Mouse (Mus musculus): ENCODE results near the gene Gm4792. TPM values are rescaled to one million over a fixed set of nuclear protein-coding genes. Genes with fewer than 3 reads are reported as not detected.

The Gm4792 gene
- total RNA-seq (2017), result not detected in 3 replicates

DNA sequence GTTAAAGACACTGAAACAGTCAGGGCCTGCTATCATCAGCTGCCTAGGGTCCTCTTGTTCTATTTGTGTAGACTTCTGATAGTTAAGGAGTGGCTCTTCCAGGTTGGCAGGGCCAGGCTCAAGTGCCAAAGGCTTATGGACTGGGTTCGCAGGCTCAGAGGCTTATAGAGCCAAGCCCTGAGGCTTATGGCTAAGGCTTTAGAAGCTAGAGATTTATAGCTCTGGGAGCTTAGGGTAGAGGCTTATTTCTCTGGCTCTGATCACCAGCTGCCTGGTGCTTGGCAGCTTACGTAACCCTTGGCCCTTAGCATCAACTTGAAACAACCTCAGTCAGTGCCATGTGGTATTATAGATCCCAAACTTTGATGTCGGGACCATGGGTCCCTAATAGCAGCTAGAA lies at the start of gene Gm4792:
TSS of gene Gm4792 (minus strand) at position 233 of the 400 bp plus-strand sequence.
- no peak for ATAC-seq (replicated peaks; ENCODE audit: insufficient number of reproducible peaks, low FRiP score, low TSS enrichment, poor library complexity, severe bottlenecking)

DNA sequence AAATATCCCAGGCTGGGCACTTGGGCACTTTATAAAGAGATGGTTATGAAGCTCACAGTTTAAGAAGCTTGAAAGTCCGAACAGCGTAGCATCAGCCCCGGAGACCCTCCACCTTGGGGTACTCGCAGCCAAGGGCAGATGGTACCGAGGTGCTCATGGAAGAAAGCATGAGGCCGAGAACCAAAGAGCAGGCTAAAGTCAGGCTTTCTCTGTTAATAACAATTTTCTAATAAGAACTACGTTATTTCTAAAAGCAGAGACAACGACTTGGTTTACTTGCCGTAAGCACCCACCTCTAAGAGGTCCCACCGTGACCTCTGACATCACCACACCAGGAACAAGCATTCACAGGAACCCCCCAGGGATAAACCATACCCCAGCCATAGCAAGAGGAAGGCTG lies 49.5 kb upstream of the Gm4792 start:
- no peak for ATAC-seq (replicated peaks; ENCODE audit: insufficient number of reproducible peaks, low FRiP score, low TSS enrichment, poor library complexity, severe bottlenecking)

DNA sequence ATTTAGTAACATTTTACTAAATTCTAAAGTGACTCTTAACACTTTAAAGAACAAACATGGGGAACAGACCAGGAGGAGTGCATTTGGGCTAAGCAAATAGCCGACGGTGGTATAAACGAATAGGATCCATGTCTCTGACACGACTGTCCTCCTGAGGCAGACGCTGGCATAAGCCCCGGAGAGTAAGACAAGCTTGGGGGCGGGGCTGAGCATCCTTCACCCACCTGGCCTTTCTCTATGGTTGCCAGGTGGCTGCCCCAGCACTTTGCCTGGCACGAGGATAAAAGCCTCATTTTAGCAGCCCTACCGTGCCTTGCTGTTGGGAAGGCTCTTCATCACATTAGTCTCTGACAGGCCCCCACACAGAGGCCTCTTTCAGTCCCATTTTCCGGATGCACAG lies 48.8 kb upstream of the Gm4792 start:
- ATAC-seq (replicated peaks; ENCODE audit: insufficient number of reproducible peaks, low FRiP score, low TSS enrichment, poor library complexity, severe bottlenecking), result no peak

DNA sequence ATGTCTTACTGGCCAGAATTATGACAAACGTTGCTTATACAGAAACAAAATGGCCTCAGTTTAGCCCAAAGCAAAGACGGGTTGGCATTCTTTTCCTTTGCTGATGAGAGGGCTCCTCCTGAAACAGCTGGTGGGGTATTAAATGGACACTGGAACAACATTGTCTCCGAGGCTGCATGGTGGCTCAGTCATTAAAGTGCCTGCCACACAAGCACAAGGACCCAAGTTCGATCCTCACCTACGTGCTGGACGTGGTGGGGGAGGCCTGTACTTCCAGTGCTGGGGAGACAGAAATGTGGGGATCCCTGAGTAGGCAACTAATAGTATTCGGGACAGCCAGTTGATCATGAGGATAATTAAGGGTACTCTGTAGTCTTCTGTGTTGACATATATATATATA lies 48.1 kb upstream of the Gm4792 start:
- no peak for ATAC-seq (replicated peaks; ENCODE audit: insufficient number of reproducible peaks, low FRiP score, low TSS enrichment, poor library complexity, severe bottlenecking)

DNA sequence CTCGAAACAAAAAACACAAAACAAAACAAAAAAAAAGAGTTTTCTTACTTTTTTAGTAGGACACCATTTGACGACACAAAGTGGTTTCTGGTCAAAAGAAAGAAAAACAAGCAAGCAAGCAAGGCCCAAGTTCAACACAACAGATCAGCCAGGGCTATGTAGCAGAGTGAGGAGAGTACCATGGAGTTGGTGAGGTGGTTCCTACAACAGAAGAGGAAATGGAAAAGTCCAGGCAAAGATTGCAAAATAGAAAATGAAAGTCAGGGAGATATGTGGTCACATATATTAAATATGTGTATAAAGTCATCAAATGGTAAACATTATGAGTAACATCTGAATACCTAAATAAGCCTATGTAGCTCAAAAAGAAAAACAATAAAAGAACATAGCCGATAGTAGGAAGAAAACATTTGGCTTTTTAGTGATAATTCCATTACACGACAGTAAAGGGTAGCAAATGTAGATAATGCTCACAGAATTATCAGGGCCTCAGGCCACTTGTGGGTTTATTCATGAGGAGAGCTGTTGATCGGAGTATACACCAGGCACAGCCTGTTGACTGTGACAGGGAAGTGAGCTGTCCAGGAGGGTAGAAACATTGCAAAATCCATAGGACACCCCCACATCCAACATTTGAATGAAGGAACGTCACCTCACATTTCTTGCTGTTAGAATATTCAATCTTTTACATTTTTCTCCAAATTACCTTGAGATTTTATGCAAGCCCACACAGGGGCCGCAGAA lies 47.2 kb upstream of the Gm4792 start:
- no peak for ATAC-seq (replicated peaks; ENCODE audit: insufficient number of reproducible peaks, low FRiP score, low TSS enrichment, poor library complexity, severe bottlenecking)

DNA sequence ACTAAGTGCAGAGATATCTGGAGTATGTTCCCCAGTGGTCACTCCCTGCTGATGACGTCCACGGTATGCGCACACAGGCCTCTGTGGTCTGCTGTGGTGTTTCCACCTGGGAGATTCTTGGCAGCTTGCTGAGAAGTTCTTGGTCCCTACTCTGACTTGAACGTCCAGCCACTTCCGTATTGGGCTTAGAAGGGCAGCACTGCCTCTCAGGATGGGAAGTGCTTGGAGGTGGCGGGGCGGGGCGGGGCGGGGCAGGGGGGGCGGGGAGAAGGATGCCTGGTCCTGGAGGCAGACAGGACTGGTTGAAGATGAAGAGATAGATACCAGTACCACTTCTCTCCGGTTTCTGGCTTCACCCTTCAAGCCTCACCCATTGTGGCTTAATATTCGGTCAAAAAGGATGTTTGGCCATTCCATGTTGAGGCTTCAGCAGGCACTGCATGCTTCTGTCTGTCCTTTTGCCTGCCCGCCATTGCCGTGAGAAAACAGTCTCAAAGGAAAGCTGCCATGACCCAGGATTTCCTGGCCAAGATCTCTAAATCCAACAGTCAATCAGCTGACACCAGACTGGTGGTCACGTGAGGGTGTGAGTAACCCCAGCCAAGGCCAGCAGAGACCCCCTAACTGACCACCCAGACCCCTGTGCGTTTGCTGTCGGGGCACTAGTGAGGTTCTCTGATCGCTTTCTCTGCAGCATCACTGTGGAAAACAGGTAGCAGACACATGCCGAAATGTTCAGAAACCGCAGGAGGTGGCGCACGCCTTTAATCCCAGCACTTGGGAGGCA lies 46.3 kb upstream of the Gm4792 start:
- 0 out of 2 replicates have a peak, but pooled peaks have one; percentile 29 for ATAC-seq (replicated peaks; ENCODE audit: insufficient number of reproducible peaks, low FRiP score, low TSS enrichment, poor library complexity, severe bottlenecking)

DNA sequence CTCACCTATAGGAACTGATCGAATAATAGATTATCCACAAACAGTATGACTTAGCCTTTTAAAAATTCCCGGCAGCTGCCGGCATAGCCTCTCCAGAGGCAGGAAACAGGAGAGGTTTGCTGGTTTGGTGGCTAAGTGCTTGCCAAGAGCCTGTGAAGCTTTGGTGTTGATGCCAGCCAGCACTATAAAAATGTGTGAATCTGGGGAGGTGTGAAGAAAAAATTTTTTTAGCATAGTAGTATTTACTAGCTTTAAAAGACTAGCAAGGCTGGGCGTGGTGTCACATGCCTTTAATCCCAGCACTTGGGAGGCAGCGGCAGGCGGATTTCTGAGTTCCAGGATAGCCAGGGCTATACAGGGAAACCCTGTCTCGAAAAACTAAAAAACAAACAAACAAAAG lies 45.1 kb upstream of the Gm4792 start:
- no peak for ATAC-seq (replicated peaks; ENCODE audit: insufficient number of reproducible peaks, low FRiP score, low TSS enrichment, poor library complexity, severe bottlenecking)

DNA sequence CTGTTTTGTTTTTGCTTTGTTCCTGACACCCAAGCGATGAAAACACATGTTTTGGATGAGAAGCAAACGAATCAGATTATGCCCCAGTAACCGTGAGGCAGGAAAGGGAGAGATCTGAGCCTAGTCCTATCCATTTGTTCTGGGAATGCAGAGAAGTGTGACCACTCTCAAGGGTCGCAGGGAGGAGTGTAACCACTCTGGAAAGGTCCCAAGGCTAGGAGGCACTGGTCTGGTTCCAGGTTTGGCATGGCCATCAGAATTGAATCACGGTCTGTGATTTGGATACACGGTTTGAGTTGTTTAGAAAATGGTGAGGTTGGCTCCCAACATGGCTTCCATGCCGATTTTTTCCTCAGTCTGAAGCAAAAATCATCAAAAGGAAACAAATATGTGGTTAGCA lies 43.8 kb upstream of the Gm4792 start:
- no peak for ATAC-seq (replicated peaks; ENCODE audit: insufficient number of reproducible peaks, low FRiP score, low TSS enrichment, poor library complexity, severe bottlenecking)

DNA sequence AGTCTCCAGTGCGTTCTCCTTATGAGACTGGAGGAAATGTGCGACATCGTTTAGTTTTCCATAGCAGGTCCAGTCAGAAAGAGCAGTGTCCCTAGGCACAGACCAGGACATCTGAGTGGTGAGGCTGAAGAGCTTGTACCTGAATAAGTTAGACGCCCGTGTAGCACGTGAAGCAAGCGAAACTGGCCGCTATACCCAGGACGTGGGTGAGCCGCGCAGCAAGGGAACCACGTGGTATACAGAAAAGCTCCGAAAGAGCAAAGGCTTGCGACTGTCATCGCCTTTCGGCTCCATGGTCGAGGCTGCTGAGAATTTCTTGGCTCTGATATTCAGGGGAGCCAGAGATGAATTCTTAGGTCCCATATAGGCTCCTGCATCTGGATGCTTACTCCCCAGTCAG lies 43.0 kb upstream of the Gm4792 start:
- no peak for ATAC-seq (replicated peaks; ENCODE audit: insufficient number of reproducible peaks, low FRiP score, low TSS enrichment, poor library complexity, severe bottlenecking)

DNA sequence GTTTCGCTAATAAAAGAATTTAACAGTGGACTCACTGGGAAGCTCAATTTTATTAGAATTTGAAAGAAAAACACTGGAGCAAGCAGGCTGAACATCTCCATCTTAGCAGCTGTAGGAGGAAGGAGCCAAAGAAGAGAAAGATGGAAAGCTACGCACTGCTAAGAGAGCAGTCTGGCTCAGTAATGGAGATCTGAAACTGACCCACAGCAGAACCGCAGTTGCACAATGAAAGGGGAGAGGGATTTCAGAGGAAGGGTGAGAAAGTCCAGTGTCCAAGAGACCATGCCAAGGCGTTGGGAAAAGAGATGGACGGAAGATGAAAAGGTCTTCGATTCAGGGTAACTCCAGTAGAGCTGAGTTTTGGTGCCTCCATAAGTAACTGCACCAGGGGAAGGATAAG lies 37.6 kb upstream of the Gm4792 start:
- no peak for ATAC-seq (replicated peaks; ENCODE audit: insufficient number of reproducible peaks, low FRiP score, low TSS enrichment, poor library complexity, severe bottlenecking)

DNA sequence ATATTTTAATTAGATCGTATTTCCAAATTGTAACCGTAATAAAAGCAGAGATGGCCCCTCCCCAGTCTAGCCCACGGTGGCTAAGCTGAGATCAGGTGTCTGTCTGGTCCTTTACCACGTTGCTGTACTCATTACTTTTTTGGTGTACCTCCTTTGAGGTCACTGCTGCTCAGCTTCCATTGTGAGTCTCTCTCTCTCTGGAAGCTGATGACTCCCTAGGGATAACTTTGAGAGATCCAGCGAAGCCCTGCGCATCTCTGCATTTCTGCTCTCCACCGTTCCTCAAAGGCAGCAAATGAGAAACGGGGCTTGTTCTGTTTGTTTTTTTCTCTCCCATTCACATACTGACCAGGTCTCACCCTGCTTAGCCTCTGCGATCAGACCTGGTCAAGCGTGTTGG lies 36.5 kb upstream of the Gm4792 start:
- no peak for ATAC-seq (replicated peaks; ENCODE audit: insufficient number of reproducible peaks, low FRiP score, low TSS enrichment, poor library complexity, severe bottlenecking)

DNA sequence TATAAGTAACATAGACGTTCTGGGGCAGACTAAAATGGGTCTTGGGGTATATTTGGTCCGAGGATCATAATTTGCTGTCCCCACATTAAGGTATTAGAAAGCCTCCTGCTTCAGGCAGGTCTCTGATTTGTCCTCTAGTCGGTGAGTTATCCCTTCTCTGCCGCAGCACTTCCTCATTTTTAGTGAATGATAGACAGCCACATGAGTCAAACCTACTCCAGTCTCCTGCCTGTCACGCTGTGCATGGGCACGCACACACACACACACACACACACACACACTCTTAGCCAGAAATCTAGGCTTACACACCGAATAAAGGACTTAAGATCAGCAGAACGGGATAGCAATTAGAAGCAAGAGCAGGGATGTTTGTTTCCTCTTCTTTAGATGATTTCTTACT lies 34.8 kb upstream of the Gm4792 start:
- peak; percentile 65 for ATAC-seq (replicated peaks; ENCODE audit: insufficient number of reproducible peaks, low FRiP score, low TSS enrichment, poor library complexity, severe bottlenecking)

DNA sequence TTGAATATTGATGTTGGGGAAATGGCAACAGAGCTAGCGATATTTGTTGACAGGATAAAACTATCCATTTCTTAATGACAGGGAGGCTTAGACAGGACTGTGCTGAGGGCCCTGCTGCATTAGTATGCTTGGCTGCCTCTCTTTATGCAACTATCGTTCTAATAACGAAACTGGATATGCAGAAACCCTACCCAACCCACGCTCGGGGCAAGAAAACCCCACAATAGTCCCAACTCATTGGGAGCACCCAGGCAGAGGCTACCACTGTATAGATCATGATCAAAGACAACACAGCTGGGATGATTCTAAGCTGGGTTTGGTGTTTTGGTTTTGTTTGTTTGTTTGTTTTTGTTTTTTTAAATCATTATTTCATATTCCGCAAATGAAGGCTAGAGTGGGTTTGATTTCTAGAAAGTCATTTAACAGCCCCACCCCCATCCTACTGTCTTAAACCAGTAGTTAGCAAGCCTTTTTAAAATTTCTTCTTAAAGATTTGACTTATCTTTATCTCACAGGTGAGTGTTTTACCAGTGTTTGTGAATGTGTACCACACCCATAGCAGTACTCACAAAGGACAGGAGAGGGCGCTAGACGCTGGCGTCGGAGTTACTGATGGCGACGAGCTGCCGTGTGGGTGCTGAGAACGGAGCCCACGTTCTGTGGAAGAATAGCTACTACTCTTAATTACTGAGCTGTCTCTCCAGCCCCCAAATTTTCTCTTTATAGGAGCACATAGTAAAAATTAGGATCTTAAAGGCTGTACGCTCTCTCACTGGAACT lies 34.0 kb upstream of the Gm4792 start:
- no peak for ATAC-seq (replicated peaks; ENCODE audit: insufficient number of reproducible peaks, low FRiP score, low TSS enrichment, poor library complexity, severe bottlenecking)

DNA sequence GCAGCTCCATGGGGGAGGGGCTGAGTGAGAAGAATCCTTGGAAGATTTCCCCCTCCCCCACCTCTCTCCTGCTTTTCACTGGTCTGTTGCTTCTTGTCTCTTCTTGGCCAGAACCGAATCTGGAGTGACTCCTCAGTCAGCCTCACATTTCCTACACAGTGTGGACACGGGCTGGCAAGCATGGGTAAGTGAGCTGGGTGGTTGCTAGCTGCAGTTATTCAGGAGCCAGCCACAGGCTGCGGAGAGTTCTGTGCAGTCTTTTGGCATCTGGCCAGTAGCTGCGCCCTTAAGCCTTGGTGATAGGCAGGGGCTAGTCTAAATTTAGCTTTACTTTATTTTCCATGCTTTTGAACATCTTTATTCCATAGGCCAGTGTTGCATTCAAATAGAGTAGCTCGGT lies 31.5 kb upstream of the Gm4792 start:
- ATAC-seq (replicated peaks; ENCODE audit: insufficient number of reproducible peaks, low FRiP score, low TSS enrichment, poor library complexity, severe bottlenecking), result no peak

DNA sequence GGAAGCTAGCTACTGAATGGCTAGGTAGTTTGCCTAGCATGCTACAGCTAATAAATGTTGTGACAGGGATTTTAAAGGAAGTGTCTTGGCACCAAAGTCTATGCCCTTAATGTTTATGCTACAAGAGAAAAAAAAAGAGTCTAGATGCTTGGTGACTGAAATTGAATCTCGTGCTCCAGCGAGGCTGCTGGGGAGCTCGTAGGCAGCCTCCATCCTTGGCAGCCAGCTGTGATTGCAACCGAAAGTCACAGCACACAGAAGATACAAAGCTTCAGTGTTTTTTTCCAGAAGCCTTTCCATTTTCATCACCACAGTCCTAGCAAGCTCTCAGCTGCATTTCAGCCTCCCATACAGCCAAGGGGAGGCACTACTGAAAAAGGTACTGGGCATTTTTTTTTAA lies 20.1 kb upstream of the Gm4792 start:
- ATAC-seq (replicated peaks; ENCODE audit: insufficient number of reproducible peaks, low FRiP score, low TSS enrichment, poor library complexity, severe bottlenecking), result no peak

DNA sequence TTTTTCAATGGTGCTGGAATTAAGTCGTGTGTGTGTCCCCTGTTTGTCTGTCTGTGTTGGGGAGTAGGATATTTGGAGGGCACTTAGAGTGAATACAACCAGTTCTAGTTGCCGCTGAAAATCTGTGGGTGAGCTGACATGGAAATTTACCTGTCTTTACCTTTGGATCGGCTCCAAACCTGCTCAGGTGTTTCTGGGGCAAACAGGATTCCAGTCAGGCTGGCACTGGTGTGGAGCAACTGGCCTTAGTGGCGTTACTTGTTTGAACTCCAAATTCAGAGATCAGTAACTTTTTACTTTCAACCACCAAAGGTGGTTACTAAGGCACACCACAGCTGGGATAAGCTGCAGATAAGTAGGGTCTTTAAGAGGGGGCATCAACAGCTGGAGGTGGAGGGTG lies 14.6 kb upstream of the Gm4792 start:
- ATAC-seq (replicated peaks; ENCODE audit: insufficient number of reproducible peaks, low FRiP score, low TSS enrichment, poor library complexity, severe bottlenecking), result no peak

DNA sequence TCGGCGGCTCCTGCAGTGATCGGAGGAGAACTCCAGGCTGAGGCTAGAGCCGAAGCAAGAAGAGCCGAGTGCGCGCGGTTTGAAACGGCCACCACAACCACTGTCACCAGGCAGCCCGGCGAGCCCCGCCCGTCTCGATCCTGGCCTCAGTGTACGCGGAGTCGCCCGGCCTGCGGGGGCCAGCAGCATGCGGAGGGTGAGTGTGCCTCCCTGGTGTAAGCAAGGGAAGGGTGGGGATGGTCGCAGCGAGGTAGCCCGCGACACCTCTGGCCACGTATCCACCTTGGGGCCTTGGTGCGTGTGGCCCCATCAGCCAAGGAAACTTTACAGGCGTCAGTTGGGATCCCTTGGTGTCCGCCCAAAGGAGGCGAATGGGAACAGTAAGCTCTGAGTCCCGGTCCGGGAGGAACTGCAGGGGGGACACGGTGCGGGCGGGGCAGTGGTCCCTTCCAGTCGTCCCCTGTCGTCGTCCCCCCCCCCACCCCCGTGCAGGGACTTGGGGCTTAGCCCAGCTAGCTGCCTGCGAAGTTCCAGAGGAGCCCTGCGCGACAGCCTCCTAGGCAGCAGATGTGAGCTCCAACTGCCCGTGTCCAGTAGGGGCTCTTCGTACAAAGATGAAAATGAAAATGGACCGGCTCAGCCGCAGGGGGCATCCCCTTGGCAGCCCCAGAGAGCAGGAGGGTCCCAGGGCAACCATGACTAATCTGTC lies 13.7 kb upstream of the Gm4792 start:
- no peak for ATAC-seq (replicated peaks; ENCODE audit: insufficient number of reproducible peaks, low FRiP score, low TSS enrichment, poor library complexity, severe bottlenecking)

DNA sequence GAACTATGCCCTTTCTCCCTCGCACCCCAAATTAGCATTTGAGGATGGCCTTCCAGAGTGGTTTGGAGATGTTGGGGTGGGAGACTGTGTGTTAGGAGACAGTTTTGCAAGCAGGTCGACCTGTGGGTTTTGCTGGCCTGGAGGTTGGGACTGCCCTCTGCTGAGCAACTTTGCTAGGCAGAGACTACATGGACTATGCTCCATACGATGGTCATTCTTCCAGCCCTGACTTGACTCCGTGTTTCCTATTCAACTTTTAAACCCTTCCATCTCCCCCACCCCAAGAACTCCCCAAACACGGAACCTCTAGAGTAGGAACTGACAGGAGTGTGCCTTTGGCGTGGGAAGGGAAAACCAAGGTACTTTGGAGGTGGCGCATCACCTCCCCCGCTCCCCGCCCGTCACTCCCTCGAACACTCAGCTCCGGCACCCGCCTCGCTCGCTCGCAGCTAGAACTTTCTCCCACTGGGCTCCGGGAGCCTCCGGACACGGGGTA lies 13.1 kb upstream of the Gm4792 start, which contains the start of gene Tmcc3:
TSS of gene Tmcc3 (plus strand) at position 439 of the 496 bp plus-strand sequence.
- no peak for ATAC-seq (replicated peaks; ENCODE audit: insufficient number of reproducible peaks, low FRiP score, low TSS enrichment, poor library complexity, severe bottlenecking)

Measured in monocyte, adult 5-6 weeks (primary cell).